In the genomic region with DNA sequence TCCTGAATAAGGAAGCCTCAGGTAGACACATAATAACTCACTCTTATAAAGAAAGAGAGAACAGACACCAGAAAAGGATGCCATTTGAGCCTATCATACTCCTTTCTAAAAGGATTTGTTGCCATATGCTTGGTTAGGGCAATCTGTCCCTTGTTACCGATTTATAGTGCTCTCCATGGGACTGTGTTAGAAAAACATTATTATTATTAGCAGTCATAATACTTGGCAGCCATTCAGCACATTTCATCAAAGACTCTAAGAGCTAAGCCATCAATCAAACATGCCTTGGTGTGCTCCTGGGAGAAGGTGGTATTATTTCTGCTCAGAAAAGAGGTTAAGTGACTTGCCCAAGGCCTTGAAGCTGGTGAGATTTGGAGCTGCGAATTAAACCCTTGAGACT, we compare ENCODE assay signal across 18 mouse cellular contexts.
"Had no signal": no experiment of that assay in that cellular context is flagged by ENCODE, and none has a peak within 500 bp of the region (broad histone marks: within the 10 kb centered on the region; RNA-seq: fewer than 3 reads in every experiment).

No protein-coding gene starts in this region.

- H3K4me3 ChIP-seq: layer of hippocampus, adult 2 months; limb, embryonic 12.5 days; limb, embryonic 15.5 days; midbrain, embryonic 10.5 days had no signal

- H3K4me1 ChIP-seq: limb, embryonic 12.5 days; limb, embryonic 15.5 days; midbrain, embryonic 10.5 days had no signal

- H3K9me3 ChIP-seq: limb, embryonic 12.5 days; limb, embryonic 15.5 days; midbrain, embryonic 10.5 days had no signal

- H3K27me3 ChIP-seq: limb, embryonic 12.5 days; limb, embryonic 15.5 days had no signal

- H3K27ac ChIP-seq: kidney, postnatal 0 days; layer of hippocampus, adult 2 months; limb, embryonic 12.5 days; limb, embryonic 15.5 days; liver, embryonic 14.5 days; macrophage; midbrain, embryonic 10.5 days had no signal

- DNase-seq: kidney, adult 2 months; kidney, postnatal 25 days; left cerebral cortex, postnatal 4 days; liver, postnatal 0 days; lung, embryonic 14.5 days; retina, postnatal 1 day; thymus, adult 18-20 months; thymus, postnatal 36 days had no signal

- H3K4me2 ChIP-seq: limb, embryonic 12.5 days; limb, embryonic 15.5 days; liver, embryonic 11.5 days; lung, embryonic 14.5 days had no signal

- H3K9ac ChIP-seq: limb, embryonic 12.5 days; limb, embryonic 15.5 days; liver, embryonic 14.5 days; liver, postnatal 0 days; lung, embryonic 14.5 days had no signal

- H3K36me3 ChIP-seq: limb, embryonic 12.5 days; limb, embryonic 15.5 days; midbrain, embryonic 10.5 days had no signal

- ATAC-seq: liver, postnatal 0 days; lung, postnatal 0 days; midbrain, embryonic 16.5 days had no signal
